Mouse (Mus musculus): ENCODE data around the gene Cep170b. TPM values are rescaled to one million over a fixed set of nuclear protein-coding genes. Genes with fewer than 3 reads are reported as not detected.

Cep170b gene
- total RNA-seq, 2 experiments from 2014 or later: 10.9 to 14.4 TPM

DNA sequence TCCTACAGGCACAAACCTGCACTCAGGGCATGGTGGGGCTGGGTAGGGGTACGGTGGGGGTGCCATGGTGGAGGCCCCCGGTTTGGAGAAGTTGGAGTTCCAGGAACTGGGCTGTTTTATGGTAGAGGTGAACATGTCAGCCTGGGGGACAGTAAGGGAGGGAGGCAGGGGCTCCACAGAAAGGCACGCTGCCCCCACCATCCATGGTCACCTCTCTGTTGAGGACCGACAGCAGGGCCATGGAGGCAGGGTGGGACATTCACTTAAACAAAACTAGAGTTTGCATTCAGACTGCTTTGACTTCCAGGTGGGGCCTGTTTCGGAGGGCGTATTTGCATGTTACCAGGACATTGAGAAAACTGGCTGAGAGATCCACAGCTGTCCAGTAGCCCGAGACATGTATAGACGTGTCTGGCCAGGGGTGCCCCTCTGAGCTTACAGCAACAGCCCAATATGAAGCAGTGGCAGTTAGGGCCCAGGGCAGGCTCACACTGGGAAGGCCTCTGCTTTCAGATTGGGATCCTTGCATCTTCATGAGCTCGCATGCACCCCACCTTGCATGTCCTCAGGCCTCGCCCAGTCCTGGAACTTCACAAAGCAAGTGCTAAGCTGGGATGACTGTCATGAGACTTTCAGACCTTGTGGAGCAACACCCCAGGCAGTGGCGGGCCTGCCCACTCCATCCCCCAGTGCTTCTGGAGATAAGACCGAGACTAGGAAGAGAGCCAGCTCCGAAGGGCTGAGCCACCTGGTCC is 73.5 kb downstream of the Cep170b start:
- intact Hi-C loops (cut with DNase I; ENCODE audit: low total_unique reads): no loop called here
- peak; percentile 47 for DNase-seq

DNA sequence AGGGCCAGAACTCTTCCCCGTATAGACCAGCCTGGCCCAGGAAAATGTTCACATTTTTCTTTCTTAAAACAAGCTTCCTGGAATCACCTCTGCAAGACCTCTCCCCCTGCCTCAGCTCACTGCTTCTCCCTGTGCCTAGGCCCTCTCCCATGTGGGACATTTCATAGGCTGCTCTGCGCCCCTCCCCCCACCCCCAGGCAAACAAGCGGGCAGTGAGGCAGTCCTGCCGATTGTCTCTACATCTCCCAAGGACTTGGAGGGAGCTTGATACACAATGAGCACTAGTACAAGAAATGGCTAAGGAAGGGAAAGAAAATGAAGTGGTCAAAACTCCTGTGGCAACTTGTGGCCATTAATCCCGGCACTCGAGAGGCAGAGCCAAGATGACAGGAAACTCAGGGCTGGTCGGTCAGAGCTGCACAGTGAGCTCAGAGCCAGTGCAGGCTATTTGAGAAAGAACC is 74.1 kb downstream of the Cep170b start:
- intact Hi-C loops (cut with DNase I; ENCODE audit: low total_unique reads): no loop called here
- DNase-seq: no peak

DNA sequence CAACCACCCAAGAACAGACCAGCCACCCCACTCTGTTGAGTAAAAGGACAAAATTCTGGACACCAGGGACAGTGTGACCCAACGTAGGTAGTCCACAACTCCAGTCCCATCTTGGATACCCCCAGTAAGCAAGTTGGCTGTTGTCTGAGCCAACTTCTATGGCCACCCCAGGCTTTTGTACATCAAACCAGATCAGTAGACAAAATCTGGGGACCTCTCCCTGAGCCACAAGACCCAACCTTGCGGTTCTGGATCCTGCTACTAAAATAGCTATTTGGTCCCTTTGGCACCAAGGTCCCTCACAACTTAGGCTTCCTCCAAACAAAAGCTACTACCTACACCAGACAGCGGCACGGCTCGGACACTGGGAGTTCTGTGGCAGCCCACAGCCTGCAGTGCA is 74.7 kb downstream of the Cep170b start:
- intact Hi-C loops (cut with DNase I; ENCODE audit: low total_unique reads): no loop called here
- no peak for DNase-seq

DNA sequence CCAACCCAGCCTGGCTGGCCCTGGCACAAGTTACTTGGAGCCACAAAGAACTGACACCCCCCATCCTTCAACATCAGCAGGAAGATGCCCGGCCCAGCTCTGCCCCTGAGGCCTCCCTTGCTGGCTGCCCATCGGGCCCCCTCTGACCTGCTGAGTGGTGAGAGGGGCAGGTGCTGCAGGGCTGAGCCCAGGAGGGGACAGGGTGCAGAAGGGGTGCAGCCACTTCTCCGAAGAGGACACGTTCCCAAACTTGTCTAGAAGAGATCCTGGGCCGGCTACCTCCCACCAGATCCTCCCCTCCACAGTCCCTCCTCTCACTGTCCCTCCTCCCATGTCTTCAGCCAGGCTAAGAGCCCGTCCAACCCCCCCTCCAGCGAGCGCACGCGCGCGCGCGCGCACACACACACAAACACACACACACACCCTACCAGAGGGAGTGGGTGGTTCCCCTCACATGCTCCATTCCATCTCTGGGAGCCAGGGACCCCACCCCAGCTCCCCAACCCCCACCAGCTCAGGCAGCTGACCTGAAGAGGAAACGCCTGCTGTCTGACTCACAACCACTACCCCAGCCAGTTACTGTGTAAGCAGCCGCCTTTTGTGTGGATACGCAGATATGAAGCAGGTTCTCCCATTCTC is 75.3 kb downstream of the Cep170b start:
- DNase-seq: peak; percentile 71
- intact Hi-C loops (cut with DNase I; ENCODE audit: low total_unique reads): no loop called here

Small RNAs within 50 kb of the gene (microRNA-seq; reads per million reads assigned to microRNA genes)
- gene Mir6940: 0 to 0.64 reads per million in 2 experiments

Other genes with a start within 250 kb of the Cep170b start
- gene A530016L24Rik, start 231.0 kb upstream of the Cep170b start, total RNA-seq (2021): under 1 TPM; 0.82 to 0.96 TPM
- gene Tmem179, start 203.7 kb upstream of the Cep170b start, total RNA-seq (2021): not detected
- gene Inf2, start 131.7 kb upstream of the Cep170b start, total RNA-seq (2021): 10 to 100 TPM; 15.0 to 16.1 TPM
- gene Adssl1, start 100.4 kb upstream of the Cep170b start, total RNA-seq (2021): 100 to 1,000 TPM; 462 to 471 TPM
- gene Siva1, start 75.8 kb upstream of the Cep170b start, total RNA-seq (2021): 10 to 100 TPM; 16.9 to 18.7 TPM
- 10 to 100 TPM; 78.3 to 89.4 TPM for gene Akt1, start 45.6 kb upstream of the Cep170b start, total RNA-seq (2021)
- 1 to 10 TPM; 1.3 to 2.1 TPM for gene Zbtb42, start 41.6 kb upstream of the Cep170b start, total RNA-seq (2021)
- 1 to 10 TPM; 3.2 to 4.1 TPM for gene Pld4, start 40.2 kb downstream of the Cep170b start, total RNA-seq (2021)
- gene Ahnak2, start 82.2 kb downstream of the Cep170b start, total RNA-seq (2021): 10 to 100 TPM in 1 of 2 experiments, 1 to 10 TPM in 1; 7.8 to 11.3 TPM
- under 1 TPM; 0.62 to 0.73 TPM for gene Clba1, start 88.5 kb downstream of the Cep170b start, total RNA-seq (2021)
- gene Cdca4, start 109.0 kb downstream of the Cep170b start, total RNA-seq (2021): 1 to 10 TPM; 4.3 to 5.8 TPM
- gene Gpr132, start 147.8 kb downstream of the Cep170b start, total RNA-seq (2021): under 1 TPM in 1 of 2 experiments, not detected in 1; 0.10 TPM
- gene Jag2, start 209.3 kb downstream of the Cep170b start, total RNA-seq (2021): 10 to 100 TPM; 24.2 to 25.5 TPM
- gene Nudt14, start 221.7 kb downstream of the Cep170b start, total RNA-seq (2021): 10 to 100 TPM; 14.8 to 17.5 TPM